Mouse (Mus musculus): ENCODE results near the gene Il17c. TPM values are rescaled to one million over a fixed set of nuclear protein-coding genes. Genes with fewer than 3 reads are reported as not detected.

Gene Il17c
- total RNA-seq, 1 experiment from 2014 or later = not detected

DNA sequence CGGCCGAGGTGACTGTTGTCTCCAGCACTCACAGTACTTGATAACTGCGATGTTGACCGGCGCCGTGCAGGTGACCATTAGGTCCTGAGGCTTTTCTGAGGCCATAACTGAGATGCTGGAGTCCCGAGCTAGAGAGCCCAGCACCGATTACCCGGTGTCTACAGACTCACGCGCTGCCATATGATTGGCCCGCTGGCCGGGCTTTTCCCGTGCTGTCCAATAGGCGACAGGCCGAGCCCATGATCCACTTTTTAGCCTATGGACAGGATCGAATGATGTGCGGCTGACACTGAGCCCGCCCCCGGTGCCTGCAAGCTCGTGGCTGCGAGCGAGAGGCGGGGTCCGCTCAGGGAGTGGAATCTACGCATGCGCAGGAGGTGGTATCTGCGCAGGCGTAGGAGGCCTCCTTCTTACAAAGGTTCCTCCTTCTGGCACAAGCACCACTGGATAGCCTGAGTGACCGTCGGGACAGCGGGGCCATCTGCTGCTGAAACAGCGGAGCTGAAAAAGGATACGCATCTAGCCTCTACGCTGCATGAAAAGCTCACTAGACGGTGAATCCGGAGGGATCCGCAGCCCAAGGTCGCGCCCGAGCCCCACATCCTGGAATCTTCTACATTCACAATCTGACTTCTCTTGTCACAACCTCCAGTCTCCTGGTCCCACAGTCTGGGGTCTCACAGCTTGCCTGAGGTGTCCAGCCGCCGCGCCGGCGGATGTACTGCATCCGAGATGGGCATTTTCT is 21.6 kb downstream of the Il17c start, which contains the start of gene Mvd:
Mvd (minus strand) TSS at position 161 of the 745 bp plus-strand sequence.
- ATAC-seq (replicated peaks in 1 of 2; ENCODE audit: insufficient read depth in 1 of 2, low FRiP score in 2 of 2, low TSS enrichment in 1 of 2, low read depth in 1 of 2, poor library complexity in 2 of 2, severe bottlenecking in 2 of 2) = peak; percentile 94 to 97

GRCm38 (mm10) chr8:122444058-122444748 is 22.4 kb downstream of the Il17c start:
- ATAC-seq (replicated peaks in 1 of 2; ENCODE audit: insufficient read depth in 1 of 2, low FRiP score in 2 of 2, low TSS enrichment in 1 of 2, low read depth in 1 of 2, poor library complexity in 2 of 2, severe bottlenecking in 2 of 2) = peak; percentile 4 to 8; a peak in 1 of 4 replicates

DNA sequence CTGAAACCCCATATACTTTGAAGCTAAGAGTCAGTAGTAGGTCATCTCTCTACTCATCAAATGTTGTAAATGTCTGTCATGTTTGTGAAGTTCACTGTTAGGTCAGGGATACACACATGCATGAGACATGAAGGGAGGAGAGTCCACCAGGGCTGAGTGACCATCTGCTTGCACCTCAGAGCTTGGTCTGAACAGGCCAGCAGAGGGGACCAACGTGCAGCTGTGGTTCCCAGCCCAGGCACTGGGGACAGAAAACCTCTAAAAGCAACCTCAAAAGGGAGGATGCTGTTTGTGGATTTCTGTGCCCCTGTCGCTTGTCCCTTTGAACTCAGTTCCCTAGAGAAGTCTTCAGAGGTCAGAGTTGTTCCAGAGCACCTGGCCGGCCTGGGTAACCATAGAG is 23.4 kb downstream of the Il17c start:
- ATAC-seq (replicated peaks in 1 of 2; ENCODE audit: insufficient read depth in 1 of 2, low FRiP score in 2 of 2, low TSS enrichment in 1 of 2, low read depth in 1 of 2, poor library complexity in 2 of 2, severe bottlenecking in 2 of 2) = no peak

DNA sequence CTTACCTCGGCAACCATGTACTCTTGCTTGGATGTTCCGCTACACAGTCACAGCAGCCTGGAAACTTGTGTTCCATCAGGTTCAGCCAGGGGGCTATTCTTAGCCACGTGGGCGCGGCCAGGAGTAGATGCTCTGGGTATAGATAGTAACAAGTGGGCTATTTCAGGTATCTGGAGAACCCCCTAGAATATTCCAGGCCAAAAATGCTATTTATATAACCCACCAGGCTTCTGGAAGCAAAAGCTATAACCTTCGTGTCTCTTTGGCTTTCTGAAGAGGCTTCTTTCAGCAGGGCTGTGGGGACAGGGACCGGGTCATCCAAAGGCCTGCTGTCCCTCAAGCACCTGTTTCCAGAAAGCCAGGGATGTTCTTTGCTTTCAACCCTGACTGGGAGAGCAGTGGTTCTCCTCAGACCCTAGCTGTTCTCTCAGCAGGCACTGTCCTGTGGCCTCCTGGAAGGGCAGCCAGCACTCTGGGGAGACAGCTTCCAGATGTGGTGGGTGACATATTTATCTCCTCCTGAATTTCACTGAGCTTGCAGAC is 29.4 kb downstream of the Il17c start:
- no peak for ATAC-seq (replicated peaks in 1 of 2; ENCODE audit: insufficient read depth in 1 of 2, low FRiP score in 2 of 2, low TSS enrichment in 1 of 2, low read depth in 1 of 2, poor library complexity in 2 of 2, severe bottlenecking in 2 of 2)

DNA sequence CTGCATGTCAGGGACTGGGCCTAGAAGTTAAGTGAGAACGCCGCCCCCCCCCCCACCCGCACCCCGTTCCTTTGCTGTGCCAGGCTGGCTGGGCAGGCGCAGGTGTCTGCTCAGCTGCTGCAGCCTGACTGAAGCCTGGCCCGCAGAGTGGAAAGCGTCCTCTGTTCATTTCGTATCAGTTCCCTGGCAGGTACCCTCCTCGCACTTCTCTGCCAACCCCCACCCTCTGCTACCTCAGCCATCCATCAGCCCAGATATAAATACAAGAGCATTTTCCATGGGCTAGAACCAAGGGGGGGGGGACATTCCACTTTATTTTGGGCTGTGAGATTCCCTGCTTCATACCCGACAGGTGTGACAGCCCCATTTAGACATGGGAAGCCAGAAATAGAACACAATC is 30.3 kb downstream of the Il17c start:
- ATAC-seq (replicated peaks in 1 of 2; ENCODE audit: insufficient read depth in 1 of 2, low FRiP score in 2 of 2, low TSS enrichment in 1 of 2, low read depth in 1 of 2, poor library complexity in 2 of 2, severe bottlenecking in 2 of 2) = no peak

DNA sequence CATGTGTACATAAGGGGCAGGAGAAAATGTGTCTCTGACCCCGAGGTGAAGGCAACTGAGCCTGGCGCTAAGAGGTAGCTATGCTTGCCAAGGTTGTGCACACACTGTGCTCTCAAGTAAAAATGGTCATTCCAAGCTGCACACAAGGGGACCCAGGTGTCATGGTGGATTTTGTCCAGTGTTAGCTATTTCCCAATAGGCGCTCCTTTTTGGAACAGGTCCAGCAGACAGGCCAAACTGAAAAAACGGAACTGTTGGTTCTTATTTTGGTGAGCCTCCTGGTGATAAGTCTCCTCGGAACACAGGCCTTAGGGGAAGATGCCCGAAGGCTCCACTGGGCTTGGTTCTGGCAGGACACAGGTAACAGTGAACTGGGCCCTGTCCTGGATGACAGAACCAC is 32.6 kb downstream of the Il17c start:
- no peak for ATAC-seq (replicated peaks in 1 of 2; ENCODE audit: insufficient read depth in 1 of 2, low FRiP score in 2 of 2, low TSS enrichment in 1 of 2, low read depth in 1 of 2, poor library complexity in 2 of 2, severe bottlenecking in 2 of 2)

DNA sequence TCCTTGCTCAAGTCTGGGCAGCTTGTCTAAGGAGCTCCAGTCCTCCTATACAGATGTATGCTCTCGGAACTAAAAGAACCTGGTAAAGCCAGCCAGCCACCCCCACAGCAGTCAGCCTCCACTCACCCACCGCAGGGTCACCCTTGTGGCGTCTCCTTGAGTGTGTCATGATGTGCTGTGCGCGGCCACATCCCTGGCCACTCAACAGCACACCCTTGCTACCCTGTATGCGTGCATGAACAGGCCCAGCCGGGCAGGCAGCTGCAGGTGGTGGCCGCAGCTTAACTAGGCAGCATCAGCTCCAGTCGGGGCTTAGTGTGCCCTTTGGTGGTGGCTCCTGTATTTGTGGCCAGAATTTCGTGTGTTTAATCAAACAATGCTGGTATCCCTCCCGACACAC is 35.4 kb downstream of the Il17c start:
- ATAC-seq (replicated peaks in 1 of 2; ENCODE audit: insufficient read depth in 1 of 2, low FRiP score in 2 of 2, low TSS enrichment in 1 of 2, low read depth in 1 of 2, poor library complexity in 2 of 2, severe bottlenecking in 2 of 2) = no peak

DNA sequence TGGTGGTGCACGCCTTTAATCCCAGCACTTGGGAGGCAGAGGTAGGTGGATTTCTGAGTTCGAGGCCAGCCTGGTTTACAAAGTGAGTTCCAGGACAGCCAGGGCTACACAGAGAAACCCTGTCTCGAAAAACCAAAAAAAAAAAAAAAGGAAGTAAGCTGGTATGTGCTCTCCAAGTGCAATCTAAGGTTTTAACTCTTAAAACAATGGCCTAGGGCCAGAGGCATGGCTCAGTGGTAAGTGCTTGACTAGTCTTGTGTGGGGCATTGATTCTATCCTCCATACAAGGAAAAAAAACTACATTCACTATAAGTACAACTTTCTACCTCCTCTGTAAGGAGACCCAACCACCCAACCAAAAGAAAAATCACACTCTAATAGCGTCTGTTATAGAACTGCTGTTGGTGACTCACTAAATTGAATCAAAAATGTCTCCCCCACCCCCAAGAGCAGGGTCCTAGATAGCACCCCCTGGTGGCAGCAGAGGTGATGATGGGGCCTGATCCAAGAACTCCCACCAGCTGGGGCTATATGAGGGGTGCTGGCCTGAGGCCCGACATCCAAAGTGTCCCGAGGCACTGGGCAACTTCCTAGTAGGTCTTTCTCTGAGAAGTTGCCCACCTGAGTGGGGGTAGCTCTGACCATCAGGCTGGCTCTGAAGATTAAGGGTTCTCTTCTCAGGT is 37.5 kb downstream of the Il17c start:
- ATAC-seq (replicated peaks in 1 of 2; ENCODE audit: insufficient read depth in 1 of 2, low FRiP score in 2 of 2, low TSS enrichment in 1 of 2, low read depth in 1 of 2, poor library complexity in 2 of 2, severe bottlenecking in 2 of 2) = no peak

- no peak for ATAC-seq (replicated peaks in 1 of 2; ENCODE audit: insufficient read depth in 1 of 2, low FRiP score in 2 of 2, low TSS enrichment in 1 of 2, low read depth in 1 of 2, poor library complexity in 2 of 2, severe bottlenecking in 2 of 2)
These were observed 38.2 kb downstream of the Il17c start for GRCm38 (mm10) chr8:122459990-122460389.

- ATAC-seq (replicated peaks in 1 of 2; ENCODE audit: insufficient read depth in 1 of 2, low FRiP score in 2 of 2, low TSS enrichment in 1 of 2, low read depth in 1 of 2, poor library complexity in 2 of 2, severe bottlenecking in 2 of 2) = peak; percentile 32 to 35; a peak in 3 of 4 replicates
These were observed 39.0 kb downstream of the Il17c start, which contains the start of gene Snai3 for GRCm38 (mm10) chr8:122460524-122461472. Gene Snai3, minus strand, starts transcription at chr8:122460733.

- no peak for ATAC-seq (replicated peaks in 1 of 2; ENCODE audit: insufficient read depth in 1 of 2, low FRiP score in 2 of 2, low TSS enrichment in 1 of 2, low read depth in 1 of 2, poor library complexity in 2 of 2, severe bottlenecking in 2 of 2)
These were observed 39.8 kb downstream of the Il17c start for GRCm38 (mm10) chr8:122461473-122462148.

GRCm38 (mm10) chr8:122462510-122462909 is 40.7 kb downstream of the Il17c start:
- ATAC-seq (replicated peaks in 1 of 2; ENCODE audit: insufficient read depth in 1 of 2, low FRiP score in 2 of 2, low TSS enrichment in 1 of 2, low read depth in 1 of 2, poor library complexity in 2 of 2, severe bottlenecking in 2 of 2) = no peak

- no peak; a peak in 1 of 4 replicates for ATAC-seq (replicated peaks in 1 of 2; ENCODE audit: insufficient read depth in 1 of 2, low FRiP score in 2 of 2, low TSS enrichment in 1 of 2, low read depth in 1 of 2, poor library complexity in 2 of 2, severe bottlenecking in 2 of 2)
These were observed 42.1 kb downstream of the Il17c start for GRCm38 (mm10) chr8:122463651-122464640.

DNA sequence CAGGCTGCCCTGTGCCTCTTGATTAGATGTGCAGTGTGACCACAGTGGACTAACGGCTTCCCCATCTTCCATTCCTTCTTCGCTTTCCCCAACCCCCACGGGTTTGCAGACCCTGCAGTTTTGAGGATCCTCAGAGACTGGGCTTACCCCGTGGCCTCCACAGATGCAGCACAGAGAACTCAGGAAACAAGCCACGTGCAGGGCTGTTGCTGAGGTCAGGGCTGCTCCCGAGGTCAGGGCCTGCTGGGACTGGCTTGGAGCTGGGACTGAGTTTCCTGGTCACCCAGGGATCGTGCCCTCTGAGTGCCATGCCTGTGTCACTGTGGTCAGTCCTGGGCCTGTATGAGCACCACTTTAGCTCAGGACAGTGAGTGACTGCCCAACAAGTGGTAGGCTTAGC is 43.2 kb downstream of the Il17c start:
- no peak for ATAC-seq (replicated peaks in 1 of 2; ENCODE audit: insufficient read depth in 1 of 2, low FRiP score in 2 of 2, low TSS enrichment in 1 of 2, low read depth in 1 of 2, poor library complexity in 2 of 2, severe bottlenecking in 2 of 2)

DNA sequence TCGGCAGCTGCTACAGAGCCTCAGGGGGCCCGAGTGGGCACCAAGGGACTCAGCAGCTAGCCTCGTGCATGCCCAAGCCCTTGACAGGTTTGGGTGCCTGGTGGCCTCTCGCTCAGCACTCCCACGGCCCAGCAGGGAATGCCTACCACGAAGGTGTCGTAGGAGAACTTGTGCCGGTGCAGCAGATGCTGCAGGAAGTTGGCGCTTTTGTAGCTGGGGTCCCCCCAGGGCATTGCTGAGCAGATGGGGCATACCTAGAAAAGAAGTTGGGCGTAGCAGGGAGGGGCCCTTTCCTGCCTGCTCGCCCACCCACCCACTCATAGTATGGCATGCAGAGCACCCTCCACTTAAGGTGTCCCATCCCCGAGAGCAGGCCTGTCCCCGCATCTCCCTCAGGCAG is 46.0 kb downstream of the Il17c start:
- no peak for ATAC-seq (replicated peaks in 1 of 2; ENCODE audit: insufficient read depth in 1 of 2, low FRiP score in 2 of 2, low TSS enrichment in 1 of 2, low read depth in 1 of 2, poor library complexity in 2 of 2, severe bottlenecking in 2 of 2)

Measured in hematopoietic stem cell, adult 5-6 weeks (primary cell).